Mouse (Mus musculus) gastrocnemius, postnatal 25 days (tissue): ENCODE results near the gene 2310057M21Rik. TPM values are rescaled to one million over a fixed set of nuclear protein-coding genes. Genes with fewer than 3 reads are reported as not detected.
"Not testable (repeated sequence)": the region's sequence is repeated elsewhere in the genome, so short reads cannot be mapped to it uniquely, and the experiment has no call there.

Experiments
- DNase-seq: peaks from one replicate; pipeline ENCODE4 v3.0.0; 2022
- long read RNA-seq, 2 experiments: library from polyadenylated mRNA; stranded (forward); transcript quantifications; one replicate each; pipeline ENCODE4 v2.0.0; 2021
- total RNA-seq, 2 experiments: library from RNA; stranded (reverse); gene quantifications; 1 replicate in 1 of 2; 2 replicates in 1 of 2; pipeline ENCODE4 v1.2.3; 2021

2310057M21Rik gene
- 10 to 100 TPM; 17.4 to 18.5 TPM for total RNA-seq
- long read RNA-seq, experiment 1, full-length matches to known transcripts, result 6 of 18 reads
- long read RNA-seq, experiment 1, partial matches to known transcripts, result 3 of 18 reads
- long read RNA-seq, experiment 1, other reads (novel, unspliced or antisense), result 9 of 18 reads
- long read RNA-seq, experiment 2, full-length matches to known transcripts, result 12 of 18 reads
- long read RNA-seq, experiment 2, partial matches to known transcripts, result 1 of 18 reads
- long read RNA-seq, experiment 2, other reads (novel, unspliced or antisense), result 5 of 18 reads

- peak; percentile 92 for DNase-seq
These were observed at the start of gene 2310057M21Rik for GRCm38 (mm10) chr7:131362615-131363300. Gene 2310057M21Rik (minus strand): TSS chr7:131362759.

- no peak for DNase-seq
These were observed 49.3 kb upstream of the 2310057M21Rik start for GRCm38 (mm10) chr7:131411941-131412270.

GRCm38 (mm10) chr7:131411221-131411940 is 48.8 kb upstream of the 2310057M21Rik start:
- DNase-seq, result no peak

GRCm38 (mm10) chr7:131410416-131411058 is 48.0 kb upstream of the 2310057M21Rik start, which contains the start of the genes Ikzf5 and Acadsb:
Gene Ikzf5 (minus strand): TSS chr7:131410521.
Gene Acadsb (plus strand): TSS chr7:131410601.
- DNase-seq, result peak; percentile 99

- no peak for DNase-seq
These were observed 47.4 kb upstream of the 2310057M21Rik start for GRCm38 (mm10) chr7:131409988-131410385.

GRCm38 (mm10) chr7:131409321-131409987 is 46.9 kb upstream of the 2310057M21Rik start:
- no peak for DNase-seq

GRCm38 (mm10) chr7:131391761-131392160 is 29.2 kb upstream of the 2310057M21Rik start:
- not testable (repeated sequence) for DNase-seq

GRCm38 (mm10) chr7:131371880-131372651 is 9.5 kb upstream of the 2310057M21Rik start:
- no peak for DNase-seq

GRCm38 (mm10) chr7:131371470-131371860 is 8.9 kb upstream of the 2310057M21Rik start:
- no peak for DNase-seq

- DNase-seq, result peak; percentile 89
These were observed 8.3 kb upstream of the 2310057M21Rik start, which contains the start of gene Pstk for GRCm38 (mm10) chr7:131370648-131371469. Gene Pstk (plus strand): TSS chr7:131371141.

- DNase-seq, result no peak
These were observed 1.6 kb upstream of the 2310057M21Rik start for GRCm38 (mm10) chr7:131364131-131364530.

- no peak for DNase-seq
These were observed 317 bp downstream of the 2310057M21Rik start for GRCm38 (mm10) chr7:131362269-131362614.

GRCm38 (mm10) chr7:131356105-131356504 is 6.5 kb downstream of the 2310057M21Rik start:
- no peak for DNase-seq

GRCm38 (mm10) chr7:131345856-131346541 is 16.6 kb downstream of the 2310057M21Rik start:
- peak; percentile 14 for DNase-seq

GRCm38 (mm10) chr7:131337502-131338068 is 25.0 kb downstream of the 2310057M21Rik start:
- no peak for DNase-seq

GRCm38 (mm10) chr7:131333564-131333963 is 29.0 kb downstream of the 2310057M21Rik start, which contains the start of gene Fam24a:
Gene Fam24a (plus strand): TSS chr7:131333864.
- DNase-seq, result no peak

- DNase-seq, result no peak
These were observed 30.9 kb downstream of the 2310057M21Rik start for GRCm38 (mm10) chr7:131331688-131332087.

GRCm38 (mm10) chr7:131329416-131329815 is 33.1 kb downstream of the 2310057M21Rik start, which contains the start of gene Fam24b:
Gene Fam24b (minus strand): TSS chr7:131329516.
- no peak for DNase-seq

GRCm38 (mm10) chr7:131327054-131327453 is 35.5 kb downstream of the 2310057M21Rik start:
- no peak for DNase-seq
